Mouse (Mus musculus): ENCODE data around the gene Myh2. TPM values are rescaled to one million over a fixed set of nuclear protein-coding genes. Genes with fewer than 3 reads are reported as not detected.

Gene Myh2
- polyA plus RNA-seq, 1 experiment = not detected

DNA sequence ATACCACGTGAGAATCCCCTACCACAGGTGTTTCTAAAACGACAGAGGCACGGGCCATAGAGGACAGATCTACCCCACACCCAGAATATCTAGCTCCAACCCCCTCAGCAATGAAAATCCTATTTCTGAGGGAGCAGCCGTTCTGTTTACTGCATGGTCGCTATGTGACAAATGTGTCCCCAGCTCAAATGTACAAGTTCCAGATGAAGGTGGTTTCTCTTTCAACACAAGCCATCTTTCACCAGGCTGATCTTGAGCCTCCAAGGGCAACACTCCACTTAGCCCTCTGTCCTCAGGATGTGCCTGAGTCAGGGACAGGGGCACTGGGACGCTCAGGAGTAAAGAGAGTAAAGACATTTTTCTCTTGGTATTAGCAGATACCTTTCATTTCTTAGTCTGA lies 29.8 kb upstream of the Myh2 start:
- Histone ChIP-seq H3K27ac (ENCODE audit: control insufficient read depth, insufficient read depth, low read depth, low read length) (no peak overlapping the region), H3K36me3 (ENCODE audit: control insufficient read depth, insufficient read depth, low read length) (no peaks in the 10 kb centered on the region), H3K4me3 (ENCODE audit: control insufficient read depth, low read depth, low read length) (no peak overlapping the region), H3K27me3 (ENCODE audit: control insufficient read depth, insufficient read depth, low read length) (no peaks in the 10 kb centered on the region), H3K4me1 (ENCODE audit: control insufficient read depth, insufficient read depth, low read length) (no peaks in the 10 kb centered on the region)
- TF ChIP-seq POLR2A (IDR thresholded peaks at IDR 0.05; ENCODE audit: control insufficient read depth, low read depth, low read length) = no peak
- TF ChIP-seq CTCF (IDR thresholded peaks at IDR 0.05; ENCODE audit: control insufficient read depth, insufficient read depth, insufficient replicate concordance, low read depth, low read length) = no peak

DNA sequence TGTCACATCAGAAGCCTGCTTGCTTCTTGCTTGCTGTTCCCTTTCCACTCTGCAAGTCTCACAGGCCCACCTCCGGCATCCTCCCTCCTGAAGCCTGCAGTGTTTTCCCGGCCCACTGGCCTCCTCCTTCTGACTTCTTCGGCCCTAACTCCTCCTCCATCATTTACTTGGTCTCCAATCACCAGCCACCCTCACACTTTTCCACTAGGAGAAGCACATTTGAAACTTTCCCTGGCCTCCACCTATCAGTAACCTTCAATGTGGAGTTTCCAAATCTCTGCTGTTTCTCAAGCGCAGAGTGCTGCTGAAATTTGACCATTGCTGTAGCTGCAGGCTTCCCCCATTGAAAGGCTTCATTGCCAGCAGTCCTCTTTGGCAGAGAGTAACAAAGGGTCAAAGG lies 28.8 kb upstream of the Myh2 start:
- Histone ChIP-seq H3K4me1 (ENCODE audit: control insufficient read depth, insufficient read depth, low read length) (no peaks in the 10 kb centered on the region), H3K27me3 (ENCODE audit: control insufficient read depth, insufficient read depth, low read length) (no peaks in the 10 kb centered on the region), H3K4me3 (ENCODE audit: control insufficient read depth, low read depth, low read length) (no peak overlapping the region), H3K36me3 (ENCODE audit: control insufficient read depth, insufficient read depth, low read length) (no peaks in the 10 kb centered on the region), H3K27ac (ENCODE audit: control insufficient read depth, insufficient read depth, low read depth, low read length) (no peak overlapping the region)
- TF ChIP-seq CTCF (IDR thresholded peaks at IDR 0.05; ENCODE audit: control insufficient read depth, insufficient read depth, insufficient replicate concordance, low read depth, low read length) (no peak), POLR2A (IDR thresholded peaks at IDR 0.05; ENCODE audit: control insufficient read depth, low read depth, low read length) (no peak)

DNA sequence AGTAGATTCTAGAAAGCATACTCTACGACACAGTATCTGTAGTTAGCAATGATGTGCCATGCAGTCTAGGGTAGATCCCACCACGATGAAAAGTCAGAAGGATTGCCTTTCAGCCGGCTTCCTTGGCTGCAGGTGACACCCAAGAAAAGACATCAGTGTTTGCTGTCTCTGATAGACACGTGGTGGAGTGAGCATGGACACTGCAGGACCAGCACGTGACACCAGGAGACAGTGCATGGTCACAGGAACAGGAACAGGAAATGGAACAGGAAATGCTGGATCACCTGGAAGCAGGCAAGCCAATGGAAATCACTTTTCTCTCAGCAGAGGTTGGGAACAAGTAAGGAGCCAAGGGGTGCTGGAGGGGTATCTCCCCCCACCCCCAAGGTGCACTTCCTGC lies 27.8 kb upstream of the Myh2 start:
- Histone ChIP-seq H3K27me3 (ENCODE audit: control insufficient read depth, insufficient read depth, low read length) (no peaks in the 10 kb centered on the region), H3K4me3 (ENCODE audit: control insufficient read depth, low read depth, low read length) (no peak overlapping the region)

DNA sequence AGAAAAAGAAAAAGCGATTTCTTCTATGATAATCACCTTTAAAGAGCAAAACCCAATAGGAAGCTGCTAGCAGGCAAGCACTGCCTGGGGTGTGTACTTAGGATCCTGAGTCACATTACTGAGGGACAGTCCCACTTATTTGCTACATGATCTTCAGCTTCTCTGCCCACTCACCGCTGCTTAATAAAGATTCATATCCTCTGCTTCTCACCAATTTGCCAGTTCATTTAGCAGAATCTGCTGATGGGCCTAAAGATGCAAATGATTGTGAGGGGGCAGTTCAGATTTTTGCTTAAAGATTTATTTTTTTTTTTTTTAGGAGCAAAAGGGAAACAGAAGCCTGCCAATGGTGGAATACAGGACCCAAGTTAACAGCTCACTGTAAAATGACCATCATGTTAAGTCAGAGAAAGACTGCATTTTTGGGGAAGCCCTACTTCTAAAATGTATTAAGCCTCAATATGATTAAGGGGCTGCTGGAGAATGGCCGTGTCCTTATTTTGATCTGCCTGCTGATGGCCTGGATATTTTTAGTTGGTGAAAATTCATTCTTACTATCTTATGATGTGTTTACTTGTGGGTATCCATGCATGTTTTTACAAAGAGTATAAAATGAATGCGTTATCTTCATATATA lies 26.8 kb upstream of the Myh2 start:
- Histone ChIP-seq H3K27ac (ENCODE audit: control insufficient read depth, insufficient read depth, low read depth, low read length) (no peak overlapping the region), H3K36me3 (ENCODE audit: control insufficient read depth, insufficient read depth, low read length) (no peaks in the 10 kb centered on the region), H3K27me3 (ENCODE audit: control insufficient read depth, insufficient read depth, low read length) (no peaks in the 10 kb centered on the region), H3K4me1 (ENCODE audit: control insufficient read depth, insufficient read depth, low read length) (peaks cover 6% of the 10 kb centered on the region), H3K4me3 (ENCODE audit: control insufficient read depth, low read depth, low read length) (no peak overlapping the region)
- TF ChIP-seq POLR2A (IDR thresholded peaks at IDR 0.05; ENCODE audit: control insufficient read depth, low read depth, low read length) (no peak), CTCF (IDR thresholded peaks at IDR 0.05; ENCODE audit: control insufficient read depth, insufficient read depth, insufficient replicate concordance, low read depth, low read length) (no peak)

More for the DNA sequence above, 27.8 kb upstream of the Myh2 start:
- TF ChIP-seq POLR2A (IDR thresholded peaks at IDR 0.05; ENCODE audit: control insufficient read depth, low read depth, low read length) (no peak), CTCF (IDR thresholded peaks at IDR 0.05; ENCODE audit: control insufficient read depth, insufficient read depth, insufficient replicate concordance, low read depth, low read length) (no peak)
- H3K4me1 ChIP-seq (ENCODE audit: control insufficient read depth, insufficient read depth, low read length) = peaks cover 6% of the 10 kb centered on the region
- no peaks in the 10 kb centered on the region for H3K36me3 ChIP-seq (ENCODE audit: control insufficient read depth, insufficient read depth, low read length)
- H3K27ac ChIP-seq (ENCODE audit: control insufficient read depth, insufficient read depth, low read depth, low read length) = no peak overlapping the region

DNA sequence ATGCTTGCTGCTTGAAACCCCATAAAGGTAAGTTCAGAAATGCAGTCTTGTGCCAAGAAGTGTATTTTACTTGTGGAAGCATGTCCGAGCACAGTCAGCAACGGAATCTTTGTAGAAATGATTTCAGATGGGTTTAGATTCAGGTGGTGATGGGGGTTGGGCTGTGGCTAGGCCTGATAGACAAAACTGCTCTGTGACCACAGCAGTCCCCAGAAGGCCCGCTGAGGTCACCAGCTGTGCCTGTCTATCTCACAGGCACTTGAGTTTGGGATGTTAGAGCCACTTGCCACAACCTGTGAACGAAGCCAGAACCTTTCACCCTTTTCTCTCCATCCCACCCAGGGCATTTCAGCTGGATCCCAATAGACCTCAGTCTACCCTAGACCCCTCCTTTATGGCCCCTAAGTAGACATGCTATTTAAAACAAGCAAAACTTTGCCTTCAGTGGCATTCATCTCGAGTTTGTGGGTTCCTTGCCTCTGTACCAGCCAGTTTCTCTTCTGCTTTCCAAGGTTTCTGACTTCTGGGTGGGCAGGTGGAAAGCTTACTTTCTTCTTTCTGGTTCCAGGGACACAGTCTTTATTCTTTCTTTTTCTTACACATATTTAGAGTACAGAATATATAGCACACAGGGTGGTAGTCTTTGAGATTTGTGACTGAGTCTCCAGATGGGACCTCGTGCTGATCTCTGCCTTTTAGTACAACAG lies 26.1 kb upstream of the Myh2 start:
- Histone ChIP-seq H3K4me3 (ENCODE audit: control insufficient read depth, low read depth, low read length) (no peak overlapping the region), H3K4me1 (ENCODE audit: control insufficient read depth, insufficient read depth, low read length) (peaks cover 6% of the 10 kb centered on the region), H3K27me3 (ENCODE audit: control insufficient read depth, insufficient read depth, low read length) (no peaks in the 10 kb centered on the region), H3K36me3 (ENCODE audit: control insufficient read depth, insufficient read depth, low read length) (no peaks in the 10 kb centered on the region), H3K27ac (ENCODE audit: control insufficient read depth, insufficient read depth, low read depth, low read length) (no peak overlapping the region)
- TF ChIP-seq CTCF (IDR thresholded peaks at IDR 0.05; ENCODE audit: control insufficient read depth, insufficient read depth, insufficient replicate concordance, low read depth, low read length) = no peak
- TF ChIP-seq POLR2A (IDR thresholded peaks at IDR 0.05; ENCODE audit: control insufficient read depth, low read depth, low read length) = no peak

DNA sequence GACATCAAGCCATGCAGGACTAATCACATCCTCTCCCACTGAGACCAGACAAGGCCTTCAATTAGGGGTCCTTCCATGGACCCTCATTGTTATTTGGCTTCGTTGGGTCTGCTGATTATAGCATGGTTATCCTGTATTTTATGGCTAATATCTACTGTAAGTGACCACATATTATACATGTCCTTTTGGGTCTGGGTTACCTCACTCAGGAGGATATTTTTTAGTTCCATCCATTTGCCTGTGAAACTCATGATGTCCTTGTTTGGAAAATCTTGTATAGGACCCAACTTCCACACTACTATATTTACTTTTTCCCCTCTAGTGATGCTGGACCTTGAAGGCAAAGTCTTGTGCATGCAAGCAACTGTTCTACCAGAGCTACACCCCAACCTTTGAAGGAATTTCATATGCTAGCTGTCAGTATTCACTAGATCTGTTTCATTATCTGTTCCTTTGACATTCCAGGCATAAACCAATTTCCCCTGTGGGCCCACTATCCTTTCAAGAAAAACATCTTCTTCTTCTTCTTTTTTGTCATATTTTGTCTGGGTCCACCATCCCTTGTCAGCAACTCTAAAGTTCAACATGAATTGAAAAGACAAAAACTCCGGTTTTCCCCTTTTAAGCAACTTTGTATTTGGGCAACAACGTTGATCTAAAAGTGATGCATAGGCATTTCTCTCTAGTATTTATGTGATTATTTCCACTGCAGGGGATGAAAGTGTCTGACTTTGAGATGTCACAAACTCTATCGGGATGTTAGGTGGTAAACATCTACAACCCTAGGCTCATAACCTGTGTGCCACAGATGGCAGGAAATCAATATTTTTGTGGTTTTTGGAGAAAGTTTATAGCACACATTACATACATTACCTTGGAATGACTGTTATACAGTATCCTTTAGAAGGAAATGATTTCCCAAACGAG lies 25.1 kb upstream of the Myh2 start:
- H3K4me3 ChIP-seq (ENCODE audit: control insufficient read depth, low read depth, low read length) = no peak overlapping the region
- no peaks in the 10 kb centered on the region for H3K27me3 ChIP-seq (ENCODE audit: control insufficient read depth, insufficient read depth, low read length)
- H3K36me3 ChIP-seq (ENCODE audit: control insufficient read depth, insufficient read depth, low read length) = no peaks in the 10 kb centered on the region
- peaks cover 6% of the 10 kb centered on the region for H3K4me1 ChIP-seq (ENCODE audit: control insufficient read depth, insufficient read depth, low read length)
- H3K27ac ChIP-seq (ENCODE audit: control insufficient read depth, insufficient read depth, low read depth, low read length) = no peak overlapping the region
- no peak for TF ChIP-seq POLR2A (IDR thresholded peaks at IDR 0.05; ENCODE audit: control insufficient read depth, low read depth, low read length)
